Mouse (Mus musculus) olfactory bulb, adult 2 months (tissue): Measurements from ENCODE around the gene Harbi1. TPM values are rescaled to one million over a fixed set of nuclear protein-coding genes. Genes with fewer than 3 reads are reported as not detected.

Source experiments
- H3K27ac ChIP-seq: fragments of 200-500 bp; 2 replicates; pipeline ENCODE4 v1.5.1; 2012; ENCODE audit warnings: low read depth, low read length; ENCODE audit not compliant: insufficient read depth
- H3K4me1 ChIP-seq: fragments of 200-500 bp; 2 replicates; pipeline ENCODE4 v1.6.1; 2012; ENCODE audit warnings: low read length; ENCODE audit not compliant: control insufficient read depth, insufficient read depth
- H3K4me3 ChIP-seq: fragments of 200-500 bp; 2 replicates; pipeline ENCODE4 v1.5.1; 2012; ENCODE audit warnings: mild to moderate bottlenecking, low read depth, low read length, moderate library complexity; ENCODE audit not compliant: insufficient read depth
- CTCF ChIP-seq: fragments of 200-500 bp; IDR thresholded peaks from 2 replicates; pipeline ENCODE4 v1.5.1; 2012; ENCODE audit warnings: low read depth, mild to moderate bottlenecking, low read length, moderate library complexity; ENCODE audit not compliant: insufficient read depth
- POLR2A ChIP-seq: fragments of 200-500 bp; IDR thresholded peaks from 2 replicates; pipeline ENCODE4 v1.6.1; 2012; ENCODE audit warnings: mild to moderate bottlenecking, low read depth, low read length, moderate library complexity; ENCODE audit not compliant: insufficient read depth
- WGBS: fragments of 180-500 bp; shearing (Covaris S2); methylation state at CpG from one replicate; pipeline ENCODE4 v1.1.7; 2018; 5-methylcytosine and 5-hydroxymethylcytosine counted together
- polyA plus RNA-seq: library from polyadenylated mRNA; stranded (reverse); fragments of >200 nt; gene quantifications from 2 replicates; pipeline ENCODE4 v1.2.4, GENCODE M21; 2012; ENCODE audit warnings: low replicate concordance; ENCODE audit not compliant: missing spikeins, insufficient read depth, insufficient read length

The Harbi1 gene
- not detected in 2 replicates for polyA plus RNA-seq

DNA sequence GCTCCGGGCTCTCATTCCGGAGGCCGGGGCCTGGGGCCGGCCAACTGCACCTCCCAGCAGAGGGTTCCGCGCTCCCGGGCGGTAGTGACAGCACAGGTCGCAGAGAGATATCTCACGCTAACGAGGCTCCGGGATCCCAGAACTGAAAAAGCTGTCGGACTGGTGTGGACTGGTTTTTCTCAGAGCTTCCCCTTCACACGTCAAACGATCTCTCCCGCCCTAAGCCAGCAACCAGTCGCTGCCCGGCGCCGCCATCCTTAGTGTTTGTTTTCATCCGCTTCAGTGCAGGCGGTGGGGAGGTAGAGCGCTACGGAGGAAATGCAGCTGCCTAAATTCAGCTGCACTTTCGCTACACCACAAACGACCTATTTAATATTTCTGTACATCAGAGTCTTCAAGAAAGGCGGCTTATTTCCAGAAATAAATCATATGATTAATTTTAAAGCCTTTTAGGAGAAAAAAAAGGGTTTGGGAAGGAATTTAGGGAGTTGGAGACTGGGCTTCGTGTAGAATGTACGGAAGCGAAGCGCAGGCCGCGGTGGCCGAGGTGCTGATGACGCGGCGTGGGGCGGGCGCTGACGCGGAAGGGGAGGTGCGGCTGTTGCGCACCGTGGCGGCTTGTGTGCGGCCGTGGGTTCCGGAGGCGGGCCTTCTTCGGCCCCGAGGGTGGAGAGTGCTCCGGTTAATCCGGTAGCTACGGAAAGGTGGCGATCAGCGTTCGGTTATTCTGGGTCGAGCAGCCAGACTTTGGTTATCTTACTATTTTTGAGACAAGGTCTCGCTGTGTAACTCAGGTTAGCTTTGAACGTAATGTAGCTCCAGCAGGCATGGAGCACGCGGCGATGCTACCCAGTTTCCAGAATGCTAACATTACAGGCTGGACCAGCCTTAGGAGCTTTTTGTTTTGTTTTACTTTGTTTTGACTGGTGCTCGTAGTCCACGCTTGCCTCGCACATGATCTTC is at the start of gene Harbi1, which contains the start of gene Atg13:
Gene Harbi1, plus strand, starts transcription at position 581 of the 963 bp plus-strand sequence.
Gene Atg13, minus strand, starts transcription at position 305 of the 963 bp plus-strand sequence.
- peak within 1 kb of the TSS; percentile 98 for H3K4me3 ChIP-seq
- TF ChIP-seq CTCF (no peak), POLR2A (peak; percentile 63)

DNA sequence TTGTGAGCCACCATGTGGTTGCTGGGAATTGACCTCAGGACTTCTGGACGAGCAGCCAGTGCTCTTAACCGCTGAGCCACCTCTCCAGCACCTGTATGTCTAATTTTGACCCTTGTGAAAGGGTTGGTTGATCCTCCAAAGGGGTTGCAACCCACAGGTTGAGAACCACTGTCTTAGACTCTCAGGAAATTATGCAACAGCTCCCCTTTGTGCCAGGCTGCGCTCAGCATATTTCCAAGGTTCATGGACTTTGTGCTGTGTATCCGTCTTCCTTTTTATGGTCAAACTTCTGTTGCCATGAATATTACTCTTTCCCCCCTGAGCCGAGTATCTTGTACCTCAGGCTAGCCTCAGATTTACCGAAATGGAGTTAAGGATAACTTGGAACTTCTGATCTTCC is 49.7 kb upstream of the Harbi1 start:
- TF ChIP-seq POLR2A: no peak
- TF ChIP-seq CTCF: no peak
- no peak overlapping the region for H3K4me3 ChIP-seq
- no peak overlapping the region for H3K27ac ChIP-seq
- 0 out of 2 replicates have a peak, but pooled peaks cover 3% of the 10 kb centered on the region for H3K4me1 ChIP-seq
- 93% methylated on average over 6 of the region's 6 CpGs for WGBS

More for the DNA sequence above, at the start of gene Harbi1, which contains the start of gene Atg13:
- peak within 1 kb of the TSS; percentile 46 for H3K27ac ChIP-seq
- WGBS: under 1% methylated on average over 66 of the region's 66 CpGs
- H3K4me1 ChIP-seq: peaks cover 3% of the 10 kb centered on the region

DNA sequence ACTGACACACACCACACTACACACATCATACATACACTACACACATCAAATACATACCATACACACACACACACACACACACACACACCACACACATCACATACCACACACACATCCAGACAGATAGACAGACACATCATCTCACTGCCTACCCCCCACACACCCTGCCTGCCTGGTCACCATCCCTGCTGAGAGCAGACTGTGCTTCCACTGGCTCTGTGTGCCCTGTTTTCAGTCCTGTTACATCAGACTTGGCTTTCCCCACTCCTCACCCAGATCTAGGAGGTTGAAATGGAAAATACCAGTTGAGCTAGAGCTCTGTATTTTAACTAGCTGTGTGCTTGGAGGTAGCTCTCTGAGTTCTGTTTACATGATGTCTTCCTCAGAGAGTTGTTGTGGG is 45.9 kb upstream of the Harbi1 start:
- Histone ChIP-seq H3K4me1 (no peaks in the 10 kb centered on the region), H3K27ac (no peak overlapping the region), H3K4me3 (no peak overlapping the region)
- TF ChIP-seq POLR2A: no peak
- TF ChIP-seq CTCF: no peak

DNA sequence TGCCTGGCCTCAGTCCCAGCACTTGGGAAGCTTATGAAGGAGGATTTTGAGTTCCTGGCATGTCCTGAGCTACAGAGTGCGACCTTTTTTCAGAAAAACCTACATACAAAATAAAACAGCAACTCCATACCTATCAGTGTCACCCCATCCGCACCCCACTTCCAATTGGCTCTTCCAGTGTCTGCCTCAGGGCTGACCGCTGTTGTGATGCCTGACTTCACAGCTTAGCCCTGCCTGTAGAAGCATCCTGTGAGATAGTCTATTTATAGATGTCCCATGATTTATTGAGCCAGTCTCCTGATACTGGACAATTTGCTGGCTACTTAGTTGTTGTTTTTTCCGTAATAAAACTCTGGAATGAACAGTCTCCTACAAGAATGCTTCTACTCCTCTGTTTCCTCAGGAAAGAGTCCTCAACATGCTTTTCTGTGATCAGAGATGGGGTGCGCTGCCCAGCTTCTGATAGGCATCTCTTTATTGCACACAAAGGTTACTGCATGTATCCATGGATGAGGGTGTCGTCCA is 44.2 kb upstream of the Harbi1 start:
- WGBS: 94% methylated on average over 6 of the region's 6 CpGs
- Histone ChIP-seq H3K4me1 (no peaks in the 10 kb centered on the region), H3K27ac (no peak overlapping the region), H3K4me3 (no peak overlapping the region)
- no peak for TF ChIP-seq CTCF
- no peak for TF ChIP-seq POLR2A

DNA sequence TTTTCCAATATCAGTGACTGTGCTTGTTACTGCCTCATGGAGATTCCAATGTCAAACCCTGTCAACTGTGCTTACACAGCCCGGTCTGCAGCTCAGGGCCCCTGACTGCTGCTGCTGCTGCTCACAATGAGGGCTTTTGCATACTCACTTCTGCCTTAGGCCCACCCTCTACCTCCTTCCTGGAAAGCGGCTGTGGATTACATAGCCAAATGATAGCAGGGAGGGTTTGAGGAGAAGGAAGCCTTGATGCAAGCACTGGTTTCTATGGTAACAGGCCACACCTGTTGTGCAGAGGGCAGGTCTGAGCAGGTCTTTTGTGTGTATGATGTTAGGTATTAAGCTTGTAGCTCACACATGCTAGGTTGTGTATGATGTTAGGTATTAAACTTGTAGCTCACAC is 42.9 kb upstream of the Harbi1 start:
- no peaks in the 10 kb centered on the region for H3K4me1 ChIP-seq
- no peak overlapping the region for H3K4me3 ChIP-seq
- H3K27ac ChIP-seq: no peak overlapping the region
- no peak for TF ChIP-seq POLR2A
- WGBS: 37% methylated on average over 2 of the region's 2 CpGs

DNA sequence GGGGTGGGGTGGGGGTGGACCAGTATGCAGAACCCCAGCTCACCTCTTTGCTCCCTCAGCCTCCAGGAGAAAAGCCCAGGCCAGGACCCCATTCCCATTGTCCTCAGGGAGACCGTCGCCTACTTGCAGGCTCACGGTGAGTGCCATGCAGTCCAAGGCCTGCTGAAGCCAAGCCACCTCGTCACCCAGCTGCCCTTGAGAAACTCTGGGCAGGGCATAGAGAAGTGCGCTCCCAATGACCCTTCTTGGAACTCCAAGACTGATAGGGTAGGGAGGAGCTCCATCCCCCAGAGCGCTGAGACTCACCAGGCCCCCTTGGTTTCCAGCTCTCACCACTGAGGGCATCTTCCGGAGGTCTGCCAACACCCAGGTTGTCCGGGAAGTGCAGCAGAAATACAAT is 41.3 kb upstream of the Harbi1 start:
- 97% methylated on average over 8 of the region's 8 CpGs for WGBS
- Histone ChIP-seq H3K4me3 (no peak overlapping the region), H3K27ac (no peak overlapping the region), H3K4me1 (0 out of 2 replicates have a peak, but pooled peaks cover 4% of the 10 kb centered on the region)
- TF ChIP-seq POLR2A (no peak), CTCF (no peak)

DNA sequence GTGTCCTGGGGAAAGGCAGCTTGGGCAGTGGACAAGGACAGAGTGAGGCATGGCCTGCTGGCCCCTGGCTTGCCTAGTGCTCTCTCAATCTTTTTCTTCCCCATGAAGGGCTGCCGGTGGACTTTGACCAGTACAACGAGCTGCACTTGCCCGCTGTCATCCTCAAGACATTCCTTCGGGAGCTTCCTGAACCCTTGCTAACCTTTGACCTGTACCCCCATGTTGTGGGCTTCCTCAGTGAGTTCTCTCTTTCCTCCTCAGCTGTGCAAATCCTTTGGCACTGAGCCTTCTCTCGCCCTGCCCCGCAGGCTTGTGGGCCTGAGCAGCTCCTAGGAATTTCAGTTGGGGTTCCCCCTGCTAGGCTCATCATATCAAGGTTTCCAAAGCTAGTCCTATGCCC is 40.6 kb upstream of the Harbi1 start:
- 86% methylated on average over 6 of the region's 6 CpGs for WGBS
- H3K4me3 ChIP-seq: no peak overlapping the region
- H3K4me1 ChIP-seq: 0 out of 2 replicates have a peak, but pooled peaks cover 4% of the 10 kb centered on the region
- no peak overlapping the region for H3K27ac ChIP-seq
- no peak for TF ChIP-seq POLR2A
- no peak for TF ChIP-seq CTCF

DNA sequence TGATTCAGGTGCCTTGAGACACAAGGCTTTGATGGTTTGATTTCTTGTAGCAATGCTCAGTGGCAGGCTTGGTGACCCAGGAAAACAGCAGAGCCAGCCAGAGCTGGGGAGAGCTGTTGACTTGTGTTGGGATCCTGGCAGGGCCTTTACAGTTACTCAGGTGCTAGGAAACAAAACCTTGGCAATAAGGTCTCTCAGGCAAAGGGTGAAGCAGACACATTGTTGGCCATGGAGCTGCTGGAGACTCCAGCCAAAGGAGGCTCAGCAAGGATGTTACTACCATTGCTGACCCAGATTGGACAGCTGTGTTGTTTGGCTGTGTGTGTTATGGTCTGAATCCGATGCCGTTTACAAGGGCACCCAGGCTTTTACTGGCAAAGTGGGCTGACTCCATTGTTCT is 37.1 kb upstream of the Harbi1 start:
- TF ChIP-seq CTCF (no peak), POLR2A (no peak)
- H3K4me1 ChIP-seq: 0 out of 2 replicates have a peak, but pooled peaks cover 4% of the 10 kb centered on the region
- 65% methylated on average over 2 of the region's 2 CpGs for WGBS
- H3K4me3 ChIP-seq: no peak overlapping the region
- H3K27ac ChIP-seq: no peak overlapping the region

DNA sequence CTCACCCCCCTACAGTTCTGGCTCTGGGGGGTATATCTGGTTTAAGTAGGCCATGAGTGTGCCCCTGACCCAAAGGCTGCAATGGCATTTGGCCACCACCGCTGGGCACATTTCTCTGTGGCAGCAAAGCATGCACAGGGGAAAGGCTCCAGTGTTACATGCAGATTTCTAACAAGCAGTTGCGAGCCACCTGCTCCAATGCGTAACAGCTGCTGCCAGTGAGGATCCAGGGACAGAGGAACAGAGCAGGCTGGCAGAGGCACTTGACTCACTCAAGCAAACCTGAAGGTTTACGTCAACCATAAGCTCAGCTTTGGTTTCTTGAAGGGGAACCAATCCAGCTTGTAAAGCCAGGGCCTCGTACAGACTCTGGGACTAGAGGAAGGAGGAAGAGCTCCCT is 35.8 kb upstream of the Harbi1 start:
- no peak for TF ChIP-seq CTCF
- no peak for TF ChIP-seq POLR2A
- no peak overlapping the region for H3K27ac ChIP-seq
- no peak overlapping the region for H3K4me3 ChIP-seq

More for the DNA sequence above, 35.8 kb upstream of the Harbi1 start:
- WGBS: 83% methylated on average over 5 of the region's 5 CpGs
- H3K4me1 ChIP-seq: 0 out of 2 replicates have a peak, but pooled peaks cover 4% of the 10 kb centered on the region
